Mouse (Mus musculus) liver, adult 2 months (tissue): ENCODE measurements around the gene Rtraf.

ENCODE experiments used
- CTCF ChIP-seq: fragments of 200-500 bp; IDR thresholded peaks from 2 replicates; pipeline ENCODE4 v1.5.1; 2011; ENCODE audit warnings: low read depth, low read length, control low read depth
- POLR2A ChIP-seq: fragments of 200-500 bp; IDR thresholded peaks from 2 replicates; pipeline ENCODE4 v1.6.1; 2011; ENCODE audit warnings: low read length, control low read depth; ENCODE audit not compliant: insufficient read depth; ENCODE audit errors: extremely low read depth

DNA sequence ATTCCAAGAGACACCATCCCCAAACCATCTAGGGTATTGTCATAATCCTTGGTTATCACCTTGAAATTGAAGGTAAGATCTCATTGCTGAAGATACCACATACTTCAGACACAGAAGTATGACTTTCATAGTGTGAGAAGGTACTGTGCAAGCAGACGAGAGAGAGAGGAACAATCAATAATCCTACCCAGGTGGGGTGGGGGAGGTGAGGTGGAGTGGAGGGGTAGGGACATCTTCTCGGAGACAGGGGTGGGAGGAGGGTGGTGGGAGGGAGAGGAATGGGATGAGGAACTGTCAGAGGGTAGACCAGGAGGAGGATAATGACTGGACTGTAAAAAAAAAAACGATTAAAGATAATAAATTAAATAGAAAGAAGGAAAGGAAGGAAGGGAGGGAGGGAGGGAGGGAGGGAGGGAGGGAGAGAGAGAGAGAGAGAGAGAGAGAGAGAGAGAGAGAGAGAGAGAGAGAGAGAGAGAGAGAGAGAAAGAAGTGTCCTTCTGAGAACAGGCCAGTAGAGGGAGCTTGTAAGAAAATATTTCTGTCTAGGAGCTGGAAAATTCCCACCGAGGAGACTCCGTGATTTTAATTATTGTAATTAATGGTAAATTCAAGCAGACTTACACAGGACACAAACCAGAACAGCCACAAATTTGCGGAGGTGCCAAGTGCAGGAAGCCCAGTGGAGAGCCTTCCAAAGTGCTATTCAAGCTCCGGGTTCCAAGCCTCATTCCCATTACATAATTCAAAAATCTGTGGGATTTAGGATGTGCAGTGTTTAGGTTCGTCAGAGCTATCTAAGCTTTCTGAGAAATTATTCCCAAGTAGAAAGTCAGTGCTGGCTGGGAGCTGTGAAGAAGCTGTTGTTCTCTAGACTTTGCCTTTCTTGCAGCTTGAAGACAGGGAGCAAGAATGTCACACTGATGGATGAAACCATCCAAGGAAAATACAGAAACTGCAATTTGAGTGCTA lies 35.5 kb upstream of the Rtraf start:
- TF ChIP-seq CTCF (no peak), POLR2A (no peak)
